Mouse (Mus musculus): ENCODE results near the gene Tmem265.
A peak's percentile ranks its signal among the peaks of the same experiment; 100 is the strongest.

The Tmem265 gene

DNA sequence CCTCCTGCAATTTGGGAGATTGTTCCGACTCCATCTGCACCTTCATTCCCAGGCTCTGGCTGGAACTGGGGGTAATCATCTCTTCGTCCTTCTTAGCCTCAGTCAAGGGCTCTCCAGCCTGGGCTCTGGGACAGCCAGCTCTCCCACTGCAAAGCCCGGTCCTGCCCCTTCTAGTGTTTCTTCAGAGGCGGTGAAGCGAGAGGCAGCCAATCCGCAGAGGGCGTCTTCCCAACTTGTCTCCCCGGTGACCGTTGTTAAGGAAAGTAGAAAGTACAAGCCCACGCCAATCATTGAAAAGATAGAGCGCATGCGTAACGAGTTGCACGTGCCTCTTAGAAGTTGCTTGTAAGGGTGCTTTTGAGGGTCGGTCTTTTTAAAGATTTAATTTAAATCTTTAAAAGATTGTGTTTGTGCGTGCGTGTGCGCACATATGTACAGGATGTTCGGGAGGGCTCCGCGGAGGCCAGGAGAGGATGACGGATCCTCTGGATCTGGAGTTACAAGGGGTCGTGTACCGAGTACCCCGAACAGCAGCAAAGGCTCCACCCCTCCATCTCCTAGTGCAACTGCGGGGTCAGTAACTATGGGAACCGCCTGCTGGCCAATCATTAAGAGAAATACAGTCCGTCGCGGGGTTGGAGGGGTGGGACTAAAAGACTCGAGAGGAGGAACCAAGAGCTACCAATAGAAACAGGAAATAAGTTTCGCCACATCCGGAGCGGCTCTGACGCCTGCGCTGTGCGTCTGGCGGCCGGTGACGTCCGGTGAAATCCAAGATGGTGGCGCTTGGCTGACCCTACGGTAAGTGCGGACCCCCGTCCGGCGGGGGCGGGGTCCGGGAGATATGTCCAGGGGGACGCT lies 27.1 kb downstream of the Tmem265 start, which contains the start of the genes Ccdc189 and Rnf40:
TSS of gene Ccdc189 (minus strand) at position 585 of the 861 bp plus-strand sequence.
TSS of gene Rnf40 (plus strand) at position 757 of the 861 bp plus-strand sequence.
- peak; percentile 99 for DNase-seq (ENCODE audit: low spot score)

DNA sequence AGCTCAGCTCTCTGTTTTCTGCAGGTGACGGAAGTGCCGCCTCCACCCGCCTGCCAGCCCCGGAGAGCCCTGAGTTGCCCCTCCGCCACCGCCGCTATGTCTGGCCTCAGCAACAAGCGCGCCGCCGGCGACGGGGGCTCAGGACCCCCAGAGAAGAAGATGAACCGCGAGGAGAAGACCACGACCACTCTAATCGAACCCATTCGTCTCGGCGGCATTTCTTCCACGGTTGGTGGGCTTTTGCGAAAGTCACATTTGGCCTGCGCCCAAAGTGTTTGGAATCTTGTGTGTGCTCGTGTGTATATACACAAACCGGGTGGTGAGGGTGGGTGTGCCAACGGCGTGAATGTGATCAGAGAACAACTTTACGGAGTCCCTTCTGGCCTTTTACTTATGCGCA lies 27.7 kb downstream of the Tmem265 start:
- no peak for DNase-seq (ENCODE audit: low spot score)

- no peak for DNase-seq (ENCODE audit: low spot score)
Observed at GRCm38 (mm10) chr7:127589637-127590036, 28.4 kb downstream of the Tmem265 start.

DNA sequence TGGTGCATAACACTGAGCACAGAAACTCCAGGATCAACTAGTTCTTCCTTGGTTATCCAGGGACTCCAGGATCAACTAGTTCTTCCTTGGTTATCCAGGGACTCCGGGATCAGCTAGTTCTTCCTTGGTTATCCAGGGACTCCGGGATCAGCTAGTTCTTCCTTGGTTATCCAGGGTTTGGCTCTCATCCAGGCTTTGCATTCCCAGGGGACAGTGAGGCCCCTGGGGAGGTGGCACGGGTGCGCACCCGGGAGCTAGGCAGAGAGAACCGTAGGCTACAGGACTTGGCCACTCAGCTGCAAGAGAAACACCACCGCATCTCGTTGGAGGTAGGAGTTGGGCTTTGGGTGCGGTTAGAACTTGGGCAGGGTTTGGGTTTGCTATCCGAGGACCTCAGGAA lies 29.9 kb downstream of the Tmem265 start:
- no peak for DNase-seq (ENCODE audit: low spot score)

DNA sequence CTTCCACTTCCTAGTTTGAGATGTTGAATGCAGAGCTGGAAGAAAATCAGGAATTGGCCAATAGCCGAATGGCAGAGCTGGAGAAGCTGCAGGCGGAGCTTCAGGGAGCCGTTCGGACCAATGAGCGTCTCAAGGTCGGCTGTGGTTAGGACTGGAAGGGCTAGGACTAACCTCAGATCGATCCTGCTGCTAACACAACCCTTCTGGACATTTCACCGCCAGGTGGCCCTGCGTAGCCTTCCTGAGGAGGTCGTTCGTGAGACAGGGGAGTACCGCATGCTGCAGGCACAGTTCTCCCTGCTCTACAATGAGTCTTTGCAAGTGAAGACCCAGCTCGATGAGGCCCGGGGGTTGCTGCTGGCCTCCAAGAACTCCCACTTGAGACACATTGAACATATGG lies 31.4 kb downstream of the Tmem265 start:
- no peak for DNase-seq (ENCODE audit: low spot score)

DNA sequence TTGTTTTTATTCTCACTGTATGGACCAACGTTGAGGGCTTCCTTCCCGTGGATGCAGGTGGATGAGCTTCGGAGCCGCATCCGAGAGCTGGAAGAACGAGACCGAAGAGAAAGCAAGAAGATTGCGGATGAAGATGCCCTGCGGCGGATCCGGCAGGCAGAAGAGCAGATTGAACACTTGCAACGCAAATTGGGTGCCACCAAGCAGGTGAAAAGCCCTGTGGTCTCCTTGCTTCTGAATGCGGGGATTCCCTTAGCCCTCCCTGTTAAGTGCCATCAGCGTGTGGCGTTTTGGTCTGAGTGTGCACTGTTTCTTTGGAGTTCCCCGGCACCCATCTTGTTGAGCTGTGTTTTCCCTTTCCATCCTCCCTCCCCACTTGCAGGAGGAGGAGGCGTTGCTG lies 35.6 kb downstream of the Tmem265 start:
- DNase-seq (ENCODE audit: low spot score), result no peak

DNA sequence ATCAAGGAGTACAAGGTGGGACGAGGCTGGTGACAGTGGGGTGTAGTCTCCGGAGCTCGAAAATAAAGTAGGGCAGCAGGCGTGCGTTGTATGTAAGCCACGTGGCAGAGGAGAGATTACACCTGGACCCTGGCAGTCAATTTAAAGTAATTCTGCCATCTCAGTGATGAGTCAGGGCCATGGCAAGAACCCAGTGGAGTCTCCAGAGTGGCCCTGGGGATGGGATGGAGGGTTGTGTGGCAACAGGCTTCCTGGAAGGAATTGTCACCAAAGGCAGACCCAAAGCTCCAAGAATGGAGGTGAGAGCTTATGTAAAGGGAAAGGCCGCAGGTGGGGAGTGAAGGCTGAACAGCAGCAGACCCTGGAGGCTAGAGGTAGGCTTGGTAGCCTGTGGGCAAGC lies 39.4 kb downstream of the Tmem265 start:
- DNase-seq (ENCODE audit: low spot score), result no peak

- no peak for DNase-seq (ENCODE audit: low spot score)
Observed at GRCm38 (mm10) chr7:127601735-127602134, 40.5 kb downstream of the Tmem265 start.

- no peak for DNase-seq (ENCODE audit: low spot score)
Observed at GRCm38 (mm10) chr7:127602903-127603302, 41.7 kb downstream of the Tmem265 start.

DNA sequence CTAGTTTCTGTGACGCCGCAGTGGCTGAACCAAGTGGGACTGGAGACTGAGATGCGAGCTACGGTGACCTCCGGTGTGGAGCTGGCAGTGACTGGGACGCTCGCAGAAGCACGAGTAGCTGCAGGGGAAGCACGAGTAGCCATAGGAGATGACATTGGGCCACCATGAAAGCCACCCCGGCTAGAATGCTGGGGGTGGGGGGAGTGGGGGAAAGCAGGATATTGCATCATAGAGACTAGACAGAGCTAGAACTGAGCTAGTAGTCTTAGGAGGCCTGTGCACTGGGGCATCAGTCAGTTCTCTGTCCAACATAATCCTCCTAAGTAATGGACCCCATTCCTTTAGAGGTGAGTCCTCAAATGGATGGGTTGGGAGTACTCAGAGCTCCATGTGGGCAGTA lies 43.1 kb downstream of the Tmem265 start:
- no peak for DNase-seq (ENCODE audit: low spot score)

DNA sequence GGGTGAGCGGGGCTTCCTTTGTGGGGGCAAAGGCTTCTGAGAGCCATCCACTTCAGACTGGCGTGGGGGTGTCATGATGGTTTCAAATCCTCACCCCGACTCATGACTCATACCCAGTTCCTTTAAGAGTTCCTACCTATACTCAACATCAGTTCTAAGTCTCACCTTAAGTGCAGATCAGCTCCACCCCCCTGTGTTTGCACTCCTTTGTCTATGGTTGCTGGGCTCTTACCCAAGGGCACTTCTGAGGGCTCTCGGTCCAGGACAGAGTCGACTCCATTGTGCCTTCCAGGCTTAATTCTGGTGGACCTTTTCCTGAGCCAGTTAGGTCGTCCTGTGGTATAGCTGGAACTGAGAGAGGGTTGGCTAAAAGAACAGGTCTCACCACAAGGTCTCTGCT lies 46.0 kb downstream of the Tmem265 start:
- DNase-seq (ENCODE audit: low spot score), result no peak

GRCm38 (mm10) chr7:127611011-127611410 lies 49.8 kb downstream of the Tmem265 start:
- no peak for DNase-seq (ENCODE audit: low spot score)

DNA sequence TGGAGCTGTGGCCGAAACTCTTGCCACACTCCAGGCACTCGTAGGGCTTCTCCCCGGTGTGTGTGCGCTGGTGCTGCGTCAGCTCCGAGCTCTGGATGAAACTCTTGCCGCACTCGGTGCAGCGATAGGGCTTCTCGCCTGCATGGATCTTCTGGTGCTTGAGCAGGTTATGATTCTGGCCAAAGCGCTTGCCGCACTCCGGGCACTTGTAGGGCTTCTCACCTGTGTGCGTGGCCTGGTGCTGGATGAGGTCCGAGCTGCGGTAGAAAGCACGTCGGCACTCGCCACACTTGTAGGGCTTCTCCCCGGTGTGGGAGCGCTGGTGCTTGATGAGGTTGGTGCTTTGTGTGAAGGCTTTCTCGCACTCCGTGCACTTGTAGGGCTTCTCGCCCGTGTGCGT lies 50.4 kb downstream of the Tmem265 start:
- DNase-seq (ENCODE audit: low spot score), result no peak

GRCm38 (mm10) chr7:127613501-127613900 lies 52.3 kb downstream of the Tmem265 start:
- DNase-seq (ENCODE audit: low spot score), result no peak

DNA sequence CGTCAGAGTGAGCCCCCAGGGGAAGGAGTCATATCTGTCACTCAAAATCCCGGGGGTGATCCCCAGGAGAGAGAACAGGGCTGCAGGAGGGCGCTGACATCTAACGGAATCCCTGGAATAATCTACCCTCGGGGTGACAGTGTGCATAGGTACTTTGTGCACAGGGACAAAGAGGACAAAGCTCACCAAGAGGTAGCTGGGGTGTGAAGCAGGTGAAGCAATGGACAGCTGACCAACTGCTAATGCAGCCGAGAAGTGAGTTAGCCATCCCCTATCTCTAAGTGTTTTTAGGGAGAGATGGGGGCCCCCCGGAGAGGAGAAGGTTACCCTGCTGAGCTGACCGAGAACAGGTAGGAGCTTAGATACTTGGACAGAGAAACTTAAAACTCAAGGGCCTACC lies 52.9 kb downstream of the Tmem265 start:
- DNase-seq (ENCODE audit: low spot score), result no peak

GRCm38 (mm10) chr7:127614511-127614890 lies 53.3 kb downstream of the Tmem265 start:
- peak; percentile 68 for DNase-seq (ENCODE audit: low spot score)

DNA sequence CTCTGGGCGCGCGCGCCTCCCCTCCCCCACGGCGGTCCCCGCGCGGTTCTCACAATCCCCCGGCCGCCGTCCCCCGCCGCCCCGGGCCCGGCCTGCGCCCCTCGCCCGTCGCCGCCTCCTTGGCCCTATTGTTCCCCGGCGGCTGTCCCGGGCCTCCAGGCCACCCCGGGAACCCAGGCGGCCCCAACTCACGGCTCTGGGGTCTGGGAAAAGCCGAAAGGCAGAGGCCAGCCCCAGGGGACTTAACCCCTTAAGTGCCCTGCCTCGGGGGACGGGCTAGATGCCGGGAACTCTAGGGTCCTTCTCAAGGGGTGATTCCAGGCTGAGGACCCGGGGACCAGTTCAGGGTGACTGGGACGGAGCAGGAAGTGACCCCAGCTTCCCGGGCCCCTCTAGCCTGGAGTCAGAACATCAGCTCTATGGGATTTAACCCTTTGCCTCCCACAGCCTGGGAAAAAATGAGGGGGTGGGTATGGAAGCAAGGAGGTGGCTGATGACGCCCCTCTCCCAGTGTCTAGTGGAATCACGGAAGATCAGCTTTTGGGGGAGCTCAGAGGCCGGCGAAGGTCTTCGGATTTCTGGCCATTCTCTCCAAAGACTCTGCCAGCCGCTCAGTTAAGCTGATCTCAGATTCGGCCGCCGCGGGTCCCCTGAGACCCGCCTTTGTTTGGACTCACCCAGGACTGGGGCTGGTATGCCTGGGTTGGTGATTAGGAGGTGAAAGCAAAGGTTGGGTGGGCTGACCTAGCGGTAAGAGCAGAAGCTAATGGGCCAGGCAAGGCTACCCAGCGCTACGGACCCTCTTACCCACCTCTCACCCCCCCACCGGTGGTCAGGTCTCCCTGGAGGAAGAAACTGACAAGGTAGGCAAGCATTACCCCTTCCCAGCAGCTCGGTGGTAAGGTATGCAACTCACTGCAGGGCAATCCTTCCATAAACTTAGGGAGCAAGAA lies 54.0 kb downstream of the Tmem265 start, which contains the start of gene Zfp629:
TSS of gene Zfp629 (minus strand) at position 907 of the 953 bp plus-strand sequence.
- DNase-seq (ENCODE audit: low spot score), result peak; percentile 76

DNA sequence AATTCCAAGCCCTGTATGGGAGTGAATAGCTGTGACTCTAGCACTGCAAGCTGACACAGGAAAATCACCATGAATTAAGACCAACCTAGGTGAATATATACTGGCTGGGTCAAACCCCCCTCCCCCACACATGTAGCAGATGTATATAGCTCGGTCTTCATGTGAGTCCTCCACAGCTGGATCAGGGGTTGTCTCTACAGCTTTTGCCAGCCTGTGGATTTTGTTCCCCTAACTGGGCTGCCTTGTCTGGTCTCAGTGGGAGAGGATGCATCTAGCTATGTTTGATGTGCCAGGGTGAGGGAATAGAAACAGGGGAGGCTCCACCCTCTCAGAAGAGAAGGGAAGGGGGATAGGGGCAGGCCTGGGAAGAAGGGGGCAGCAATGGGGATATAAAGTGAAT lies 55.1 kb downstream of the Tmem265 start:
- DNase-seq (ENCODE audit: low spot score), result no peak

Data from yolk sac, embryonic 10.5 days (tissue).